Mouse (Mus musculus) midbrain, embryonic 15.5 days (tissue): Measurements from ENCODE around the gene Gm10271. TPM values are rescaled to one million over a fixed set of nuclear protein-coding genes. Genes with fewer than 3 reads are reported as not detected.

Experiments used
- polyA plus RNA-seq: library from polyadenylated mRNA; unstranded; fragments of >200 nt; fragmentation: Nextera tagmentation; extraction: Ambion mirVana; gene quantifications from 2 replicates; pipeline ENCODE4 v1.2.1, GENCODE M21; 2015

Gm10271 gene
- polyA plus RNA-seq, 1 experiment from 2014 or later: not detected

Other genes with a start within 250 kb of the Gm10271 start
- gene Myrfl, start 75.7 kb downstream of the Gm10271 start, polyA plus RNA-seq: 0.10 and 0.22 TPM in 2 replicates
- gene Rab3ip, start 21.8 kb downstream of the Gm10271 start, polyA plus RNA-seq: 41.8 and 42.8 TPM in 2 replicates
- 0.10 TPM in 1 of 2 replicates, not detected in the other for gene Best3, start 13.7 kb upstream of the Gm10271 start, polyA plus RNA-seq
- 0.19 TPM in 1 of 2 replicates, not detected in the other for gene Lrrc10, start 72.7 kb upstream of the Gm10271 start, polyA plus RNA-seq
- gene Cct2, start 91.2 kb upstream of the Gm10271 start, polyA plus RNA-seq: 240 and 244 TPM in 2 replicates
- gene Frs2, start 175.9 kb upstream of the Gm10271 start, polyA plus RNA-seq: 21.0 and 22.0 TPM in 2 replicates